Mouse (Mus musculus) ES-E14 (cell line): ENCODE results near the gene 4930595D18Rik.

Experiments used
- CHD2 ChIP-seq: IDR thresholded peaks from 2 replicates; pipeline ENCODE4 v1.6.1; 2014; ENCODE audit warnings: mild to moderate bottlenecking, low read depth, low read length, inconsistent platforms
- HCFC1 ChIP-seq: IDR thresholded peaks from 2 replicates; pipeline ENCODE4 v1.6.1; 2012; ENCODE audit warnings: low read length, inconsistent platforms, borderline replicate concordance; ENCODE audit not compliant: insufficient read depth
- MAFK ChIP-seq: IDR thresholded peaks from 2 replicates; pipeline ENCODE4 v1.6.1; 2014; ENCODE audit warnings: mild to moderate bottlenecking, low read depth, low read length, inconsistent platforms; ENCODE audit not compliant: insufficient read depth
- ZNF384 ChIP-seq: IDR thresholded peaks from 2 replicates; pipeline ENCODE4 v1.6.1; 2012; ENCODE audit warnings: low read depth, low read length, inconsistent platforms

DNA sequence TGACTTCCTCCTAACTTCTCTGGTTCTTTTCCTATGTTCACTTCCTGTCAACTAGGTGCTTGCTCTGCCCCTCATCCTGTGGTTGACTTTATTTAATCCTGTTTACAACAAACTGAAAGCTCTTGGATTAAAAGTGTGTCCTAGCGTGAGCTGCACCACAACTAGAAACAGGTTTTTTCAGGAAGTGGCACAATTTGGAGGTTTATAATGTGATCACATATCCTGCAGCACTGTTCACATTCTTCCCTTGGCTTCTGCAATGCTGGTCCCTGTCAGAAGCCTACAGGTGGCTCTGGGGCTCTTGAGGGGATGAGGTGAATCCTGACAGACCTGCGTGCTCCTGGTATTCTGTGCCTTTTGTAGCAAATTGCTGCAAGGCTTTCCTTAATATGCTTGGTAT is 46.5 kb upstream of the 4930595D18Rik start:
- TF ChIP-seq HCFC1 (no peak), MAFK (no peak), ZNF384 (no peak), CHD2 (no peak)
